Mouse (Mus musculus): ENCODE measurements at regions not wholly inside any gene's neighbourhood (a gene's known extent, or its start where the extent isn't known, plus 50 kb on each side); places are given as distances from the start of the nearest gene placed in this dataset.
A peak's percentile ranks its signal among the peaks of the same experiment; 100 is the strongest.
"Not testable (repeated sequence)": the region's sequence is repeated elsewhere in the genome, so short reads cannot be mapped to it uniquely, and the experiment has no call there.

DNA sequence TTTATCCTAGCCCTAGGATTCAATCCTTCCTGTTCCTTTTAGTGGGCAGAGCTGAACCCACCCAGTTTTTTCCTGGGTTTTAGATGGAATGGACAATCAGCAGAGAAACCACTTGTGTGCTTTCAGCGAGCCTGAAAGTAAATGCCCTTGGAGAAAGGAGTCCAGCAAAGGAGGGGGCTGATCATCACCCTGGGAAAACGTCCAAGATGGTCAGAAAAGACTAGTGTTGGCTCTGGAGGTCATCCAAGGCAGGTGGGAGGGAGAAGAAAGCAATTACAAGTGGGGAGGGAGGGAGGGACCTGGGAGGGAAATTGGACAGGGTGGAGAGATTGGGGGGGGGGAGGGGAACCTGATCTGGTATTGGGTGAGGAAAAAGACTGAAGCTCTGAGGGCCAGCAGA is 55.6 kb upstream of the Zfp366 start:
- peak; percentile 65 for DNase-seq

DNA sequence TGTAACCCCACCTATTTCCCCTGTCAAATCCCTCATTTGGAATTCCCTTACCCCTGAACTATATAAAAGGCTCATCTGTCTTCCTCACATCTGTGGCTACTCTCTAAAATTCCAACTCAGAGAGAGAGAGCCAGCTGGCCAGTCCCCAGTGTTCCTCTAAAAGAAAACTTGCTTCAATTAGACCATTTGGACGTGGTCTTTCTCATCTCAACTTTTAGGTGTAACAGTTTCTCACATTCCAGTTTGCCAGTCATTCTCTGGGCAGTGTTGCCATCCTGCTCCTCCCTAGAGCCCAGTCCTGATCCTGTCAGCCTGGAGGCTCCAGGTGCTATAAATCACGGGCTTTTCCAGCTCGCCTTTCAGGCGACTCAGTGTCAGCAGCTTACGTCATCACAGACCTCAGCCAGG is 56.3 kb upstream of the Zfp366 start:
- no peak for DNase-seq

DNA sequence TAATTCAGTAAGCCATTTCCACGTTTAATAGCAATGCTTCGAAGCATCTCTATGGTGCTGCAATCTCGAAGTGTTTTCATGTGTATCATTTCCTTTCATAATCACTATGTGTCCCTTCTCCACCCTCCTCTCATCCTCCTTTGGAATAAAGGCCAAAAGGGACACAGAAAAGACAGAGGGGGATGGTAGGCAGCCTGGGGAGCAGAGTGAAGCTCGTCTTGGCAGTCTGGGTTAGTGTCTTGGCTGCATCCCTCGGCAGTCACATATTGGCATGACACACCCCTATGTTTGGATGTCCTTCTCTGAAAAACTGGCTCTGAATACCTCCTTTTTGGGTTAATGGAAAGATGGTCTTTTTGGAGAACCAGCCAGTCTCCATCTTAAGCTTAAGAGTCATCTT is 56.9 kb upstream of the Zfp366 start:
- no peak for DNase-seq

DNA sequence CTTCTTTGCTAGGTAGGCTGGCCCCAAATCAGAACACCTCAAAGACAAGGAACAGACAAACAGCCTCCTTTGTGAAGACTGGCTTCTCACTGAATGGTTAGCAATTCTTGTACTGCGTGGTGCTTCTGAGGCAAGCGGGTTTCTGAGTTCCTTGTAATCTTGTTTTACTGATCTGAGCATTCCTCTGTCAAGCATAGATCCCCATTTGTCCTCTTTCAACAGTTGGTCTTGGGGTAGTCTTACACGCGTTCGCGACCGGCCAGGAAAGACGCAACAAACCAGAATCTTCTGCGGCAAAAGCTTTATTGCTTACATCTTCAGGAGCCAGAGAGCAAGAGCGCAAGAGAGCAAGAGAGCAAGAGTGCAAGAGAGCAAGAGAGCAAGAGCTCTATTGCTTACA is 57.7 kb upstream of the Zfp366 start:
- not testable (repeated sequence) for DNase-seq

DNA sequence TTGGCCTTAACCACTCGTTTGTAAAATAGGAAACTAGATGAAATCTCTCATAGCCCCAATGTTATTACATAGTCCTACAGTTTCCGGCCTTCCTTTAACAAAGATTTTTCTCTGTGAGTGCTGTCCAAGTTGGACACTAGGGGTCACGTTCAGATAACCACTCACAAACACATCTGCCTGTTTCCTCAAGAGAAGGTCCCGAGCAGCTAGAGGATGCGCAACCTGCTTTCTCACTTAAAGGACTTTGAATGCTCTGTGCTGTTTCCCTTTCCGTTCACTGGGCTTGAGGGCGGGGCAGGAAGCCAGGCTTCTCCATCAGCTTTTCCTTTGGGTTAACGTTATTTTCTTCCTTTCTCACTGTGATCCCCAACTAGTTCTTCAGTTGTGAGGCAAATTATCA is 58.1 kb upstream of the Zfp366 start:
- DNase-seq, result no peak

DNA sequence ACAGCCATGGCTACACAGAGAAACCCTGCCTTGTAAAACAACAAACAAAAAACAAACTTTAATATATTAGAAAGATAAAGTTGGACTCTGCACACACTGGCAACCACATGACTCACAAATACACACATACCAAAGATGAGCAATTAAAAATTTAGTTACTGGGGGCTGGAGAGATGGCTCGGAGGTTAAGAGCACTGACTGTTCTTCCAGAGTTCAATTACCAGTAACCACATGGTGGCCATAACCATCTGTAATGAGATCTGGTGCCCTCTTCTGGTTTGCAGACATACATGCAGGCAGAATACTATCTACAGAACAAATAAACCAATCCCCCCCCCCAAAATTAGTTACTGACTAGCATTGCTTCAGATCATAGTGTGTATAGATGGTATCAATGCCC is 58.7 kb upstream of the Zfp366 start:
- no peak for DNase-seq

DNA sequence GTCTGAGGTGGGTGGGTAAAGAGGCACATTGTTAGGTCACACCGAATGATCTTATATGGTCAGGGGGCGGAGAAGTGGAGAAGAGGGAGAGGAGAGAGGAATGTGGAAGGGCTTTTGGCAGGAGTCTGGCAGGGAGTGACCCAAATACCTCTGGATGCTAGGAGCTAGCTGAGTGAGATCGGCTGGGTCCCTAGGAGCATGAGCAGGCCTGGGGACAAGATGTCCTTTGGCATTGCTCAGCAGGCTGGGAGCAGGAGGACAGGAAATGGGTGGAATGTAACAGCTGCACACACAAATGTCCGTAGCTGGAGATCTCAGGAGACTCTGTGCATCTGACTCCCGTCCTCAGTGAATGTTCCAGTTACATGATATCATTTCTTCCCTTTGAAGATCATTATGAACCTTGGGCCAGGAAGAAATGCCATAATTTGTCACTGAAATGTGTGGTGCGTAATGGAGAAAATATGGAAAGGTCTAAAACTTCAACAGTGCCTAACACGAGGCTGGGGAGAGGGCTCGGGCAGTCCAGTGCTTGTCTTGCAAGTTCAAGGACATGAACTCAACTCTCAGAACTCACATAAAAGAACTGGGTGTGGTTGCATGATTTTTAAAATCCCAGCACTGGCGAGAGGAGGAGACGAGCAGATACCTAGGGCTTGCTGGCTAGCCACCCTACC is 59.6 kb upstream of the Zfp366 start:
- DNase-seq, result peak; percentile 81

DNA sequence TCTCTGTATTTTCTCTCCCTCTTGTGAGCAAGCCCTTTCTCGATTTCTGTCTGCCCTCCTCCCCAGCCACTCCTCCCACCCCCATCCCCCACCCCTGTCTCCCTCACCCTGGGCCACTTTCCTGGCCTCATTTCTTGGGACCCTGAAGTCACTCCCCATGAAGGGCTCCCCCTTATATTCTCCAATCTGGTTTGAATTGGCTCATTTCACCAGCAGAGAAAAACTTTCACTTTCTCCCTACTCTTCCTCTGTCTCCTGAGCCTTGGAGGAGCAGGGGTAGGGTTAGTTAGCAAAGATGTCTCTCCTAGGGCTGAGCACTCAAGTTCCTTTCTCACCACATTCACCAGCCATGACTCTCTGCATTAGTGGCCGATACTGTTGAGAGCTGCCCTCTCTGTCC is 60.5 kb upstream of the Zfp366 start:
- DNase-seq, result no peak

DNA sequence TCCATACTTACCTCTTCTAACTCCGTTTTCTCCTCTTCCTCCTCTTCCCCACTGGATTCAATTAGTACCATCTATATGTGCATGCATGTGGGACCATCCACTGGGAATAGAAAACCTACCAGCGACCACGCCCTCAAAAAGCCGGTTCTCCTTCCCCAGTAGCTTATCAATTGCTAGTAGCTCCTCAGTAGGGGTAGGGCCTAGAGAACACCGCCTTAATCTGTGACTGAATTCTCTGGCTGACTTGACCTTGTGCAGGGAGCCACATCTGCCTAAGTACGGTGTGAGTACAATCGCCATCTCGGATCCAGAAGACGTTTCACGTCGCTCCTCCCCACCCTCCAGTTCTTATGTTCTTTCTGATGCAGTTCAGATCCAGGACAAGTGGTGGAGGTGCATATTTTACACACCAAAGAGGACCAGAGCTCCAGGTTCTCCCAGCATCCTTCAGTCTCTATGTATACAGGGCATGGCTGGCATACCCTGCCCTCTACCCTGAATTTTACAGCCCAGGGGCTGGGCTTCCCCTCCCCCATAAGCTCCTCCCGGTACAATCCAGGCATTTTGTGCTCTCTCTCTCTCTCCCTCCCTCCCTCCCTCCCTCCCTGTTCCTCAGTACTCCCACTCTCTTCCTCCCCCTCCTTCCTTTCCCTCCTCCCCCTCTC is 61.0 kb upstream of the Zfp366 start:
- no peak for DNase-seq

DNA sequence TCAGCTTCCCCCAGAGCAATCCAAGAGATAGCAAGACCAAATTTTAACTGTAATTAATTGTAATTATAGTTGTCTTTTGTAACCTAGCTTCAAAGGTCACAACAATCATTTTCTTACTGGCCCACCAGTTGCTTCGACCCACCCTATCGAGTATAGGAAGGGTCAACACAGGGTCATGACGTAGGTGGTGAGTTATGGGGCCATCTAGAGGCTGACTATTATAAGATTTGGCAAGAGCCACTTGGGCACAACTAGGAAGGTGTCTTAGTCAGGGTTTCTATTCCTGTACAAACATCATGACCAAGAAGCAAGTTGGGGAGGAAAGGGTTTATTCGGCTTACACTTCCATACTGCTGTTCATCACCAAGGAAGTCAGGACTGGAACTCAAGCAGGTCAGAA is 62.1 kb upstream of the Zfp366 start:
- DNase-seq, result not testable (repeated sequence)

DNA sequence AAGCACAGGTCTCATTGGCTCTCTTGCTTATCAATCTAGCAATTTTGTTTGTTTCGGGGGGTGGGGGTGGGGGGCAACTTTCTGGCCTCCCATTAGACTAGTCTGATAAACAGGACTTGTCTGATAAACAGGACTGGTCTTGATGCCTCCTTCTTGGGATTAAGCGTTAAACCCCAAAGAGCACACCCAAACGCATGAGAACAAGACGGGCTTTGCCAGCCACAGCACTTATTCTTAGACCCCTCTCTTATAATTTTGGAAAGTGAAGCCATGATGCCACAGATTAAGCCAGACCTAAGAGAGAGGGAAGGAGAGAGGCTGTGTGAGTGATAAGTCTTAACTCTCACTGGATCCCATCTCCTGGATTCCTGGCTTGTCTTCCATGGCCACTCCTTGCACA is 63.5 kb upstream of the Zfp366 start:
- no peak for DNase-seq

DNA sequence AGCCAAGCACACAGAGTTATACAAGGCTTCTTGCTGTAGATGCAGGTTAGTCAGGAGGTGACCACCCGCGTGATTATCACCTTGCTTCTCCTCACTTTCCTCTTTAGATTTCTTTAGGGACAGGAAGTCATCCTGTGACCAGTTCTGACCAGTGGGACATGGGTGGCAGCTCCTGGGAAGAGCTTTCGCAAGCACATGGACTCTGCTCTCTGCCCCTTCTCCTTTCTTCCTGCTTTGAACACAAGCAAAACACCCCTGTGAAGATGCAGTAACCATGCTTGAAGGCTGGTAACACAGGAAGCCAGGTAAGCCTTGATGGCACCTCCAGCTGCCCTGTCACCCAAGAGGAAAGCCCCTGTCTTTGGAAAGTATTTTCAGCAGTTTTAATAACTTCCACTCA is 64.7 kb upstream of the Zfp366 start:
- DNase-seq, result no peak

DNA sequence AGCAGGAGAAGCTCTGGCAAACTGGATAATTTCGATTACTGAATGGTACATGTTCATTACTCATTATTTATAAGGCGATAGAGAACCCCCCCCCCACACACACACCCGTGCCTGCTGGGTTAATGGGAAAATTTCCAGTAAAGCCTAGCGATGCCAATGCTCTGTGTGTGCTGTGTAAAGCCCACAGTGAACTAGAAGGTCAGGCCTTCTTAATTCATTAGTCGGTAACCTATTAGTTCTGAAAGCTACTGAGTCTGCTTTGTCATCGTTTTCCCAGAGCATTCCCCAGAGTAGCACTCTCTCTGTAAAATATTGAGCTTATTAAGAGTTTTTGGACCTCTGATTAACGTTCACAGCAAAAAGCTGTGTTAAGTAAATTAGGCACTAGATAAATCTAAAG is 65.7 kb upstream of the Zfp366 start:
- DNase-seq, result peak; percentile 37

DNA sequence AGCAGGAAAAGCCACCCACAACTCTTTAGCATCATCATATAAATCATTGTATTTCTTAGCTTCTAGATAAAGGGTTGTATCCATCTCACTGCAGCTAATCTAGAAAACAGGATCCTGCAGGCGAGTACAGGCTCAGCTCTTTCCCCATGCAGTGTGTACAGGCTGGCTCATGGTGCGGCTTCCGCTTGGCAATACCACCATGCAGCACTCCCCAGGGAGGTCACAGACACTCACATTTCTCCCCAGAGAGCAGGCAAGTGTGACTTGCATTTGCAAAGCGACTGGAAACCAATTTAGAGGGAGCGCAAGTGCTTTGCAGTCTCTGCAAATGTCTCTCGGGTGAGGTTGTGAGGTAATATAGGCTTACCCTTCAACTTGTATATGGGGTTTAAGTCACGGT is 69.1 kb upstream of the Zfp366 start:
- no peak for DNase-seq

DNA sequence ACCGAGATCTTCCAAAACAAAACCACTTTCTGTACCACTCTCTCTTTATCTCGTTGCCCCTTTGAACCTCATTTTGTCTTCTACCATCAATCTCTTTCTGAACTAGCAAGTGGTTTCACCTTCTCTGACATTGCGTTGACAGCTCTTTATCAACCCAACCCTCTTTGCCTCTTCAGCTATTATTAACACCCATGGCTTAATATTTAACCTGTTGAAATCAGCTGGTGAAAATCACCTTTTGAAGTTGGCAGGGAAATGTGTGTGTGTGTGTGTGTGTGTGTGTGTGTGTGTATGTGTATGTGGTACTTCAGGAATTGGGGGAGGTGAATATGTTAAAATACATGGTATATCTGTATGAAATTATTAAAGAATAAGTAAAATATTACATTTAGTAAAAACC is 70.1 kb upstream of the Zfp366 start:
- DNase-seq, result no peak

DNA sequence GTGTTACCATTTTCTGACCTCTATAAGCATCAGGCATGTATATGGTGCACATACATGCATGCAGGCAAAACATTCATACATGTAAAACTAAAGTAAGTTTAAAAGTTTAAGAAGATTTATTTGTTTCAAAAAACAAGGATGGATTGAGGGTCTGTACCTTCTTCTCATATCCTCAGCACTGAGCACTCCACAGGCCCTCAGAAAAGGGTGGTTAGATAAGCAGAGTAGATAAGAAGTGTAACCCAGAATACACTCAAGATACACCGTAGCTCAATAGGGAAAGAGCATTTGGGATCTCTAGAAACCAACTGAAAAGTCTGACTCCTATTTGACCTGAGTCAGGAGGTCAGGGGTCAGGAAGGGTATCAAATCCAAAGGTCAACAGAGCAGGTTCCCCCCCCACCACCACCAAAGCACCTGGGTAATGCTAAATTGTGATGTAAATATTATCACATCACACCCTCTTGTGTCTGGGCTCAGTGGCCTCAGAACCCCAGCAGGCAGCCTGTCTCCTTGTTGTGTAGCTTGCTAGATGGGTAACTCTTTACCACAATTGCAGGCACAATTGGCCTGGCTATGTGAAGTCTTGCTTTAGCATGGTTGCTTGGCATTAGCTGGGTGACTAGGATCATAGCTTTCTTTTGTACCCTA is 72.8 kb upstream of the Zfp366 start:
- DNase-seq, result no peak

DNA sequence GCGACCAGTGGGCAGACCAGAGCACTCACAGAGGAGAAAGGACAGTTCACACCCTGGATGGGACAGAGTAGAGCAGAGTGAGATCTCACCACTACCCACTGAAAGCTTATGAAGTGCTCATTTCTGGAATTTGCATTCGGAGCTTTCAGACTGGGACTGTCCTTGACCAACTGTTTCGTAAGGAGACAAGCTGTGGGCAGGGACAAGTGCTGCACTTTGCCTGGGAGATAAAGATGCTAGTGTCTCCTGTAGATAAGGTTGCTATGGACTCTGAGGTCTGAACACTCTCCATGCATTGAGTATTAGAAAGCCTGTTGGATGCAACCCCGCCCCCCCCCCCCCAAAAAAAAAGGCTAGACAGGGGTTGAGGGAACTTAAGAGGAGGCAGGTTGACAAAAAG is 76.6 kb upstream of the Zfp366 start:
- no peak for DNase-seq

DNA sequence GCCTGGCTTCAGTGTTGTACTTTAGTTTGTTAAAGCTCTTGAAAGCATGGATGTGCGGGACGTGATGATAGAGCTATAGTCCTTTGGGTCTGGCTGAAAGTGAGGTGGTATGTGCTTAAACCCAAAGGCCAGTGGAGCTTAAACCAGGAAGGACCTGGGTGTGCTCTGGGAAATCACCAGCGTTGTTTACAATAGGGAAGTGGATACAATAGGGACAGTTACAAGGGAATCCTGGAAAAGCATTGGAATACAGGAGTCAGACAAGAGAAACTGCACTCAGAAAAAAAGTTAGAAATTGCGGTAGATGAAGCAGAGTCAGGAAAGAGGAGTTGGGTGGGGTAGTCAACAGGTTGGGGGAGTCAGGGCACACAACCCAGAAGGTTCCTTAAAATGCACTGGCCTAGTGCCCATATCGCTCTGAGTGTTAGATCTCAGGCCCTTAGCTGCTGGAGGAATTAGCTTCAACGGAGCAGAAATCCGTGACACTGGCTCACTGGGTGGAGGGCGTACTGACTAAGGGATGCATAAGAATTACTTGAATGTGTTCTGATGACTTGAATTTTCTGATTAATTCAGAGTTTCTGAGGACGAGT is 82.4 kb upstream of the Zfp366 start:
- DNase-seq, result no peak

DNA sequence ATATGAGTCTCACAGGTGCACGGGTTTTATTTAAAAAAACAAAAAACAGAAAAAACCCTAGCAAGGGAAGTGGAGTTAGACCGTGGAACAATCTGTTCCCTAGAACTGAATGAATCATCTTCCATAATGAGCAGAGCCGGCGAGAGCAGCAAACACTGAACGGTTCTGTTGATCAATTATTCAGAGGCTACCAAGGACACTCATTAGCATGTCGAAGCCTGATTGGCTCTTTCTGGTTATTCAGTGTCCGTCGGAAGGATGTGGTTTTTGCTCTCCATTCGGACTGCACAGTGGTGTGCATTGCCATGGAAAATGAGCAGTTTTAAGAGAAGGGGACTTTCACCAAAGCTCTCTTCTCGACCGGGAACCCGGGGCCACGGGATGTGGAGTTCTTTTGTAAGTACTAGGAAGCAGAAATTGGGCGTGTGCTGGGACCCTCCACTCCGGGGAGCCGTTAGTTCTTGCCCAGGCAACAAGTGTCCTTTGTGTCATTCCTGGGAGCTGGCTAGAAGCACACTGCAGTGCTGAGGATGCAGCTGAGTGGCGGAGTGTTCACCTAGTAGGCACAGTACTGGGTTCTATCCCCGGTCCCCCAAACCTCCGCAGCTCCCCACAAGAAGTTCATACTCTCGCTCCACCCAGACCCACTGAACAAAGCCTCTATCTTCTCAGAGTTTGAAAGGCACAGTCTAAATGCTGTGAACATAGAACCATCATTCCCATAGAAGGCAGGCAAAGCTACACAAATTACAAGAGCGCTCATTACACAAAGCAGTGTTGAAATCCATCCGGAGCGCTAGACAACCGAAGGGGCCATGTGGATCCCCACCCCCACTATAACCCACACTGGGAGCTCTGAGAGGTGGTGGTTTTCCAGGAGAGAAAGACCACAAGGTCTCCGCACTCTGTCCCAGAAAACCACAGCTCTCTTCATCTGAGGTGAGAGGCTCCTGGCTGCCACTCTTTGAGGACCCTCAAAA is 83.9 kb upstream of the Zfp366 start:
- peak; percentile 41 for DNase-seq

DNA sequence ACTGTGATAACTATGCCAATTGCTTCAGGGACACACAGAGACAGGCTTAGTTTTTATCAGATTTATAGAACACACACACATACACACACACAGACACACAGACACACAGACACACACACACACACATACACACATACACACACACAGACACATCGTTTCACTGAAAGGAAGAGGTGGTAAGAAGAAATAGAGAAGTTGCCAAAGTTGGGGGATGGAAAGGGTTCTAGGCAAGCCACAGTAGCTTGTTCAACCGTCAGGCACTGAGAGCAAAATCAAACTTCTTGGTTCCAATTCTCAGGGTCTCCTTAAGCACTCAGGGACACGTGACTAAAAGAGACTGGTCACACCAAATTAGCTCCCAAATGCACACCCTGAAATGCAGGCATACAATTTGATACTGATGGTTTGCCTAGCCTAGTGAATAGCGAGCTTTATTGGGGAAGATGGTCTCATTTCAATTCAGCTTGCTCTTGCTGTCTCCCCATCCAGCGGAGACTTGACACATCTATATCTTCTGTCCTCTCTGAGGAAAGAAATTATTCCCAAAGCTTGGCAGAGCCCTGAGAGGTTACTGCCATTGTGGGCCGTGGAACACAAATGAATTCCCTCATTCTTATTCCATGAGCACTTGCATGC is 84.7 kb upstream of the Zfp366 start:
- no peak for DNase-seq

DNA sequence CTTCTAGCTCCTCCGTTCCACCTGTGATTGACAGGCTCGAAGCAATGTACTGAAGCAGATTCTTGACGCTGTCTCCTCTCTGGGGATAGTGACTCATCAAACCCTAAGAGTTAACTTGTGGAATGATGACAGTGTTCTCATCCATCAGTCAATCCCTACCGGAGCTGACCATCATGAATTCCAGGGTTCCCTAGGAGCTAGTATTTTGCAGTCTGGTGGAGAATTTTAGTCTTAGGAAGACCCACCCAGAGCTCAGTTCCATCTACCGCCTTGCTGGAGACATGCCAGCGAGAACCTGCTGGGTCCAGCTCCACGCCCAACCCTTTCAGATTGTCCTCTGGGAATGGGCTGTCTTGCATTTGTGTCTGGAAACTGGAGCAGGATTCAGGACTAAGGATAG is 85.4 kb upstream of the Zfp366 start:
- no peak for DNase-seq
